Mouse (Mus musculus): ENCODE results near the gene Spint3. TPM values are rescaled to one million over a fixed set of nuclear protein-coding genes. Genes with fewer than 3 reads are reported as not detected.

Gene Spint3
- polyA plus RNA-seq, 1 experiment from 2014 or later, result not detected

GRCm38 (mm10) chr2:164543745-164544144, 29.5 kb downstream of the Spint3 start:
- Histone ChIP-seq H3K9ac (ENCODE audit: low read depth, low read length) (no peak overlapping the region), H3K27ac (ENCODE audit: low read length) (no peak overlapping the region), H3K4me3 (ENCODE audit: low read depth, low read length) (no peak overlapping the region), H3K9me3 (replicated peaks; ENCODE audit: control insufficient read depth, low read length) (no peaks in the 10 kb centered on the region), H3K36me3 (ENCODE audit: control insufficient read depth, insufficient read depth) (no peaks in the 10 kb centered on the region), H3K4me2 (ENCODE audit: low read depth, low read length) (no peak overlapping the region), H3K4me1 (ENCODE audit: control insufficient read depth, low read depth, low read length) (no peaks in the 10 kb centered on the region), H3K27me3 (ENCODE audit: control insufficient read depth, insufficient read depth, low read depth, low read length) (no peaks in the 10 kb centered on the region)
- WGBS (ENCODE audit: insufficient replicate concordance), result 50% methylated on average over 2 of the region's 2 CpGs
- no peak for ATAC-seq (ENCODE audit: low read depth)

- WGBS (ENCODE audit: insufficient replicate concordance), result 66% methylated on average over 7 of the region's 7 CpGs
- Histone ChIP-seq H3K4me1 (ENCODE audit: control insufficient read depth, low read depth, low read length) (no peaks in the 10 kb centered on the region), H3K4me3 (ENCODE audit: low read depth, low read length) (no peak overlapping the region), H3K27me3 (ENCODE audit: control insufficient read depth, insufficient read depth, low read depth, low read length) (no peaks in the 10 kb centered on the region), H3K36me3 (ENCODE audit: control insufficient read depth, insufficient read depth) (no peaks in the 10 kb centered on the region), H3K9ac (ENCODE audit: low read depth, low read length) (no peak overlapping the region), H3K27ac (ENCODE audit: low read length) (no peak overlapping the region), H3K4me2 (ENCODE audit: low read depth, low read length) (no peak overlapping the region), H3K9me3 (replicated peaks; ENCODE audit: control insufficient read depth, low read length) (no peaks in the 10 kb centered on the region)
- no peak for ATAC-seq (ENCODE audit: low read depth)
These were observed 30.7 kb downstream of the Spint3 start for GRCm38 (mm10) chr2:164542598-164542997.

GRCm38 (mm10) chr2:164542132-164542531, 31.1 kb downstream of the Spint3 start:
- Histone ChIP-seq H3K4me1 (ENCODE audit: control insufficient read depth, low read depth, low read length) (no peaks in the 10 kb centered on the region), H3K9ac (ENCODE audit: low read depth, low read length) (no peak overlapping the region), H3K4me2 (ENCODE audit: low read depth, low read length) (no peak overlapping the region), H3K27me3 (ENCODE audit: control insufficient read depth, insufficient read depth, low read depth, low read length) (no peaks in the 10 kb centered on the region), H3K9me3 (replicated peaks; ENCODE audit: control insufficient read depth, low read length) (no peaks in the 10 kb centered on the region), H3K4me3 (ENCODE audit: low read depth, low read length) (no peak overlapping the region), H3K36me3 (ENCODE audit: control insufficient read depth, insufficient read depth) (no peaks in the 10 kb centered on the region), H3K27ac (ENCODE audit: low read length) (no peak overlapping the region)
- ATAC-seq (ENCODE audit: low read depth), result no peak
- WGBS (ENCODE audit: insufficient replicate concordance), result 51% methylated on average over 5 of the region's 5 CpGs

GRCm38 (mm10) chr2:164540652-164541427, 32.4 kb downstream of the Spint3 start:
- Histone ChIP-seq H3K4me3 (ENCODE audit: low read depth, low read length) (no peak overlapping the region), H3K27me3 (ENCODE audit: control insufficient read depth, insufficient read depth, low read depth, low read length) (no peaks in the 10 kb centered on the region), H3K36me3 (ENCODE audit: control insufficient read depth, insufficient read depth) (no peaks in the 10 kb centered on the region), H3K9me3 (replicated peaks; ENCODE audit: control insufficient read depth, low read length) (no peaks in the 10 kb centered on the region), H3K4me1 (ENCODE audit: control insufficient read depth, low read depth, low read length) (no peaks in the 10 kb centered on the region), H3K9ac (ENCODE audit: low read depth, low read length) (no peak overlapping the region), H3K27ac (ENCODE audit: low read length) (no peak overlapping the region), H3K4me2 (ENCODE audit: low read depth, low read length) (no peak overlapping the region)
- no peak for ATAC-seq (ENCODE audit: low read depth)
- 15% methylated on average over 8 of the region's 8 CpGs for WGBS (ENCODE audit: insufficient replicate concordance)

- Histone ChIP-seq H3K9ac (ENCODE audit: low read depth, low read length) (no peak overlapping the region), H3K4me1 (ENCODE audit: control insufficient read depth, low read depth, low read length) (no peaks in the 10 kb centered on the region), H3K27ac (ENCODE audit: low read length) (no peak overlapping the region), H3K36me3 (ENCODE audit: control insufficient read depth, insufficient read depth) (no peaks in the 10 kb centered on the region), H3K4me2 (ENCODE audit: low read depth, low read length) (no peak overlapping the region), H3K9me3 (replicated peaks; ENCODE audit: control insufficient read depth, low read length) (no peaks in the 10 kb centered on the region), H3K27me3 (ENCODE audit: control insufficient read depth, insufficient read depth, low read depth, low read length) (no peaks in the 10 kb centered on the region), H3K4me3 (ENCODE audit: low read depth, low read length) (no peak overlapping the region)
- 49% methylated on average over 4 of the region's 4 CpGs for WGBS (ENCODE audit: insufficient replicate concordance)
- ATAC-seq (ENCODE audit: low read depth), result no peak
These were observed 36.3 kb downstream of the Spint3 start for GRCm38 (mm10) chr2:164537003-164537402.

GRCm38 (mm10) chr2:164534315-164534714, 38.9 kb downstream of the Spint3 start:
- Histone ChIP-seq H3K4me1 (ENCODE audit: control insufficient read depth, low read depth, low read length) (no peaks in the 10 kb centered on the region), H3K27me3 (ENCODE audit: control insufficient read depth, insufficient read depth, low read depth, low read length) (no peaks in the 10 kb centered on the region), H3K9ac (ENCODE audit: low read depth, low read length) (no peak overlapping the region), H3K4me2 (ENCODE audit: low read depth, low read length) (no peak overlapping the region), H3K9me3 (replicated peaks; ENCODE audit: control insufficient read depth, low read length) (no peaks in the 10 kb centered on the region), H3K27ac (ENCODE audit: low read length) (no peak overlapping the region), H3K36me3 (ENCODE audit: control insufficient read depth, insufficient read depth) (no peaks in the 10 kb centered on the region), H3K4me3 (ENCODE audit: low read depth, low read length) (no peak overlapping the region)
- no peak for ATAC-seq (ENCODE audit: low read depth)
- WGBS (ENCODE audit: insufficient replicate concordance), result 55% methylated on average over 10 of the region's 10 CpGs

GRCm38 (mm10) chr2:164531169-164531568, 42.1 kb downstream of the Spint3 start:
- Histone ChIP-seq H3K9me3 (replicated peaks; ENCODE audit: control insufficient read depth, low read length) (no peaks in the 10 kb centered on the region), H3K27me3 (ENCODE audit: control insufficient read depth, insufficient read depth, low read depth, low read length) (no peaks in the 10 kb centered on the region), H3K27ac (ENCODE audit: low read length) (no peak overlapping the region), H3K4me2 (ENCODE audit: low read depth, low read length) (no peak overlapping the region), H3K4me3 (ENCODE audit: low read depth, low read length) (no peak overlapping the region), H3K4me1 (ENCODE audit: control insufficient read depth, low read depth, low read length) (no peaks in the 10 kb centered on the region), H3K9ac (ENCODE audit: low read depth, low read length) (no peak overlapping the region), H3K36me3 (ENCODE audit: control insufficient read depth, insufficient read depth) (no peaks in the 10 kb centered on the region)
- ATAC-seq (ENCODE audit: low read depth), result no peak
- 8% methylated on average over 3 of the region's 3 CpGs for WGBS (ENCODE audit: insufficient replicate concordance)

GRCm38 (mm10) chr2:164528557-164528956, 44.7 kb downstream of the Spint3 start:
- no peak for ATAC-seq (ENCODE audit: low read depth)
- H3K9ac ChIP-seq (ENCODE audit: low read depth, low read length), result no peak overlapping the region
- no peaks in the 10 kb centered on the region for H3K36me3 ChIP-seq (ENCODE audit: control insufficient read depth, insufficient read depth)
- no peaks in the 10 kb centered on the region for H3K4me1 ChIP-seq (ENCODE audit: control insufficient read depth, low read depth, low read length)
- H3K4me3 ChIP-seq (ENCODE audit: low read depth, low read length), result no peak overlapping the region
- no peak overlapping the region for H3K4me2 ChIP-seq (ENCODE audit: low read depth, low read length)
- 46% methylated on average over 5 of the region's 5 CpGs for WGBS (ENCODE audit: insufficient replicate concordance)
- no peak overlapping the region for H3K27ac ChIP-seq (ENCODE audit: low read length)
- H3K27me3 ChIP-seq (ENCODE audit: control insufficient read depth, insufficient read depth, low read depth, low read length), result no peaks in the 10 kb centered on the region
- H3K9me3 ChIP-seq (replicated peaks; ENCODE audit: control insufficient read depth, low read length), result no peaks in the 10 kb centered on the region

GRCm38 (mm10) chr2:164523301-164523773, 49.9 kb downstream of the Spint3 start:
- Histone ChIP-seq H3K4me2 (ENCODE audit: low read depth, low read length) (no peak overlapping the region), H3K9ac (ENCODE audit: low read depth, low read length) (no peak overlapping the region), H3K27ac (ENCODE audit: low read length) (no peak overlapping the region), H3K9me3 (replicated peaks; ENCODE audit: control insufficient read depth, low read length) (no peaks in the 10 kb centered on the region), H3K4me1 (ENCODE audit: control insufficient read depth, low read depth, low read length) (no peaks in the 10 kb centered on the region), H3K36me3 (ENCODE audit: control insufficient read depth, insufficient read depth) (no peaks in the 10 kb centered on the region), H3K4me3 (ENCODE audit: low read depth, low read length) (no peak overlapping the region), H3K27me3 (ENCODE audit: control insufficient read depth, insufficient read depth, low read depth, low read length) (no peaks in the 10 kb centered on the region)
- 60% methylated on average over 10 of the region's 10 CpGs for WGBS (ENCODE audit: insufficient replicate concordance)
- no peak for ATAC-seq (ENCODE audit: low read depth)
